Mouse (Mus musculus): ENCODE results near the gene Iqgap3.
A peak's percentile ranks its signal among the peaks of the same experiment; 100 is the strongest.

Iqgap3 gene

DNA sequence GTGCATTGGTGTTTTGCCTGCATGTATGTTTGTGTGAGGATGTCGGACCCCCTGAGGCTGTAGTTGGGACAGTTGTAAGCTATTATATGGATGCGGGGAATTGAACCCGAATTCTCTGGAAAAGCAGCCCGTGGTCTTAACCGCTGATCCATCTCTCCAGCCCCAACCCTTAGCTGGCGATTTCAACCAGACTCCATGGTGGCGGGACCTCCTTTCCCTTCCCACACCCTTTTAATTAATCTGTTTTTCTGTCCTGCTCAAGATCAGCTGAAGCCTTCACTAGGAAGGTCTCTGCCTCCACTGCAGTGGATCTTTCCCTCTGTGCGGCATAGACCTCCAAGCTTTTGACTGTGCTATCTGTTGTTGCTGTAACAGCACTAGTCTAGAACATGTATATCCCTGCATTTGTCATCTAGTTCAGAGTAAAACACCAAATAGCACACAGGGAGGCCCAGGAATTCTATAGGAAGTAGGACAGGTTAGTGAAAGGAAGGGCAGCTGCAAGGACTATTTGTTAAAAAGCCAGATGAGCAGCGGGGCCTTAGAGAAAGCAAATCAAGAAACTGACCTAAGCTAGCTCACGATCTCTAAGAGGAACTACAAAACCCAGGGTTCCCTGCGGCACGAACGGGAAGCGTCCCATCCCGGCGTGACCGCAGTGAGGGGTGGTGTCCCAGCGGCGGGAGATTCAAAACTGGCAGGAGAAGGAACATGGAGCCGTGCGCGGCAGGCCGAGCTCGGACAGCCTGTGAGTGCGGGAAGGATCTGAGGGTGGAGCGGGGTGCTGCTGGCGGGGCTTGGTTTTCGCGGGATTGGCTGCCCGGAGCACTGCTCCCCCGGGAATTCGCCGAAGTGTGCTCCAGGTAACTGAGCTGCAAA is at the start of gene Iqgap3:
Gene Iqgap3, plus strand, starts transcription at position 627 of the 879 bp plus-strand sequence.
- peak; percentile 92 for DNase-seq

DNA sequence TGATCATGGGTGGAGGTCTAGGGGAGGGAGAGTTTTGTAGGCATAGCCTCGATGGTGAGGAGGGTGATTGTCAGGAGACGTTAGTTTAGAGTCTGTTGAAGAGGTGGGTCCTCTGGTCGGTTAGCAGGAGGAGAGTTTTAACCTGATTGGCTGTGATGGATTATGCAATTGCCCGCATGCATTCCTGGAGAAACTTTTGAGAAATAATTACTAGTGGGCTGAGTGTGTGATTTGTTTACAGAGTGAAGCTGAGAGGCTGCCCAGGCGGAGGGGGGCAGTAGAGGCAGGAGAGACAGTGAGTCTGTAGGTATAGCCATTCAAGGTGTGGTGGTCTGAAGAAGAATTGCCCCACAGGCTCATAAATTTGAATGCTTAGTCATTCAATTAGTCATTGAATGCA is 48.3 kb upstream of the Iqgap3 start:
- DNase-seq: no peak

DNA sequence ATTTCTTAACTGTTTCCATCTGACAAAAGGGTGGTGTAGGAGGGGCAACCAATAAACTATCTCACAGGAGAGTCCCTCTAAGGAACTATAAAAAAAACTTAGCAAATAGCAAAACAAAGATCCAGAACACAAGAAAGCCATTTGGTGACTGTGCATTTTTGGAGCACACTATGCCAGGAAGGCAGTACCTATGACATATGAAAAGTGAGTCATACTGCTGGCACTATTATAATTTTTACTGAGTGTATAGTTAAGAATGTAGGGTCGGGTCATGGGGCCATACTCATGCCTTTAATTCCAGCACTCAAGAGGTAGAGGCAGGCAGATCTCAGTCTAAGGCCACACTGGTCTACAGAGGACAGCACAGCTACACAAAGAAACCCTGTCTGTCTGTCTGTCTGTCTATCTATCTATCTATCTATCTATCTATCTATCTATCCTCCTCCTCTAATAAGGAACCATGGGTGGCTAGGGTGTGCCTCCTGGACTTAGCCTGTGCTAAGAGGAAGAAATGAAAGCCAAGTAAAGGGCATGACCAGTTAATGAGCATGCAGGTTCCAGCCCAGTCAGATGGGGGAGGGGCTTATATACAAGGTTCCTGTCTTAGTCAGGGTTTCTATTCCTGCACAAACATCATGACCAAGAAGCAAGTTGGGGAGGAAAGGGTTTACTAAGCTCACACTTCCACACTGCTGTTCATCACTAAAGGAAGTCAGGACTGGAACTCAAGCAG is 46.0 kb upstream of the Iqgap3 start:
- DNase-seq: no peak

DNA sequence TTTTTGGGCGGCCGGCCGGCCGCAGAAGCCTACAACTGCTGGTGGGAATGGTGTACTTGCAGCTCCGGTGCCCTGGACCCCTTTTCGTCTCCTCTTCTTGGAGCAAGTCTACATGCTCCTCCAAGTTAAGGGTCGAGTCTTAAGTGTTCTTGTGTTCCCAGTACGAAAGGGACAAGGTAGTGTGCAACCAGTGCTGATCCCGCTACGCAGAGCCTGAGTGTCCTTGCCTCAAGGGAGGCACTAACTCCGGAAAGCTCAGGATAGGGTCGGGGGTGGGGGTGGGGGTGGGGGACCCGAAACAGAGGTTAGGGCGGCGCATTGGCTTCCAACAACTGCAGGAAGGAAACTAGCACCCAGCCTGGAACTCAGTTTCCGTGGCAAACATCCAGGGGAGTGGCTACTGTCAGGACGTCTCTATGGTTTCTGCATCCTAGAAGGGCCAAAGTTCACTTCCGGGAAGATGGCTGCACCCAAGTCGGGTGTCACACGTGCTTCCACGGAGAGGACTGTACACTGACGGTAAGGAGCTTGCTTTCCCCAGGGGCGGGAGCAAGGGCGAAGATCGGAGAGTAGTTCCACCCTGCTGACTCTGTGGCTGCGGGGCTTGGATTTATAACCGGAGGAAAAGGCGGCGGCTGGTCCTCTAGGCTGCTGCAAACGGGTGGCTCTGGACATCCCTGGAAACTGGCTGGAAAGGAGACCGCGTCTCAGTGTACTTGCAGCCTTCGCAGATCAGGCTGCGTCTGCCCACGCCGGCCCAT is 38.9 kb upstream of the Iqgap3 start, which contains the start of gene Gpatch4:
Gene Gpatch4, plus strand, starts transcription at position 448 of the 761 bp plus-strand sequence.
- peak; percentile 94 for DNase-seq

DNA sequence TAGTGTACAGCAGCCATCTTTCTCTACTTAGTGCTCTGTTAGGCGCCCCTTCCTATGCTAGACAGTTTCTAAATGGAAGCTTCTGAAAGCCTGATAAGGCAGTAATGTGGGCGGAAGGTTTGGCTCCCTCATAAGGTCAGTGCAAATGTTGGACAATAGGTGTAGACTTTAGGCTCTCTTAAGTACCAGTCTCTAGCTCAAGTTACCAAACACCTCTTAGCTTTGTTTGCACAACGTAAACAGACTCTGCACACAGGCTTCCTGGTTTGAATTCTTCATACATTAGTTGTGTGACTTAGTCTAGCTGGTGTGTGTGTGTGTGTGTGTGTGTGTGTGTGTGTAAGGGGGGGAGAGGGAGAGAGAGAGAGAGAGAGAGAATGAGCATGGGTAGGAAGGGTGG is 32.2 kb upstream of the Iqgap3 start:
- DNase-seq: no peak

DNA sequence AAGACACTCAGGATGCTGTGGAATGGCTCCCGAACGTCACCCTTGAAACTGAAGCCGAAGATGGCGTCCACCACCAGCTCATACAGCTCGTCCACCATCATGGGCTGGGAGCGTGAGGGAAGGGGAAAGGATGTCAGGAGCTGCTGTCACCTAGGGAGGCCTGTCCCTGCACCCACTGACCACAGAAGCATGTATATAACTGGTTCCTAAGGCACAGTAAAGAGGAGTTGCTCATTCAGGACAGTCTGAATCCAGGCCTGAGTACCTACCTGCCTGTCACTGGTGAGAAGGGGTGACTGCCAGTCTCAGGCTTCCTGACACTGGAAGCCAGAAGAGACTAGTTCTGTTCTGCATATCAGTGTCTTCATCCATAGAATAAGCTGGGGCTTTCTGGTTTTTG is 24.7 kb upstream of the Iqgap3 start:
- DNase-seq: no peak

DNA sequence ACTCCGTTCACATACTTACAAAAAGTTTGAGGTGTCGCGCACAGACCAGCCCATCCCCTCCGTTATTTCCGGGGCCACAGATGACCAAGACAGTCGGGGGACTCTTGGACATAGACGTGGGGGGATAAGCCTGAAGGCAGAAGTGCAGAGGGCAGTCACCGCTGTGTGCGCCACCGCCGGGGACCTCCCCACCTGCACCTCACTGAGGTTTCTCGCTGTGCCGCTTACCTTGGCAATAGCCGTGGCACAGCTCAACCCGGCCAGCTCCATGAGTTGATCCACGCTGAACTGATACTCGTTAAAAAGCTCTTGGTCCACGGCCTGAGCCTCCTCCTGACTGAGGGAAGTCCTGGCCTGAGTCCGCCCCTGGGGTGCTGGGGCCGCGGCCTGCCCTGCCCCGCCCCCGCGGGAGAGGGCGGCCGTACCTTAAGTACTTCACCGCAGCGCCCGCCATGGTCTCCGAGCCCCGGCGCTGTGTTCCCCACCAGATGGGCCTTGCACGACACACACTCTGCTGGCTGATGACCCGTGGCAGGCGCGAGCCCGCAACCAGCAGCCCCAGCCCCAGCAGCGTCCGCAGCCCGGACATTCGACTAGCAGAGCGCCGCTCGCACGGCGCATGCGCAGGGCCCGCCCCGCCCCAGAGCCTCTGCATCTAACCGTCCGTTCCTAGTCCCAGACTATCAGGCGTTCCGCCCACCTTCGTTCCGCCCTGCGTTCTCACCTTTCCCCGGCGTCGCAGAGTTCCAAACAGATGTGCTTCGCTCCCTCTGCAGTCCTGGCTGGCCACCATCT is 23.7 kb upstream of the Iqgap3 start, which contains the start of gene Naxe:
Gene Naxe, minus strand, starts transcription at position 594 of the 795 bp plus-strand sequence.
- DNase-seq: peak; percentile 92

DNA sequence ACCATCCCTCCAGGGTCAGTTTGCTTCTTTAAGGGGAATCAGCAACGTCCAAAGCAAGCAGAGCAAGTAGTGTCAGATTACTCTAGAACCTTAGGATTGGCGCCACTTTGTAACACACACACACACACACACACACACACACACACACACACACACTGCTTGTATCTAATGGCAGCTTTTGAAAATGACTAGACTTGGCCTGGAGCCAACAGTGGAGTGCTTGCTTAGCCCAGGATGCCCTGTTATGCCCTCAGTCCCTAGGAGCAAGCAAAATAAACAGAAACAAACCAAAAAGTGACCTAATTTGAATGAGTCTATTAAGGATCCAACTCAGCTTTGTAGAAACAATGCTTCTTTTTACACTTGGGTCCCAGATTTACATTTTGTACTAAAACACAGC is 13.4 kb upstream of the Iqgap3 start:
- DNase-seq: peak; percentile 13

DNA sequence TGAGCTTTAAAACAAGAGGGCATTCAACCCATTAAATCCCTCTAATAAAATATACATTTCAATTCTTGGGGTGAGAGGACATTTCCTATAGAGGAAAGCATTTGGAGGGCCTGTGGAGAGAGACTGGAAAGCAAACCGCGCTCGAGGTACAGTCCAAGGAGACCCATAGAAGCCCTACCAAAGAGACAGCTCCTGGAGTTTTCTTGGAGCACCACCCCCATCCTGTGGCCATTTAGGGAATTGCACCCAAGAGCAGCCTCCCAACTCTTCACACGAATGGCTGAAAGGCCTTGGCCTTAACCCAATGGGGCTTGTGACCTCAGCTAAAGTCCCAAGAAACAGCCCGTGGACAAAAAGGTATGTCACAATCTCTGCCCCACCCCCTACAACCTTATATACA is 10.0 kb upstream of the Iqgap3 start:
- DNase-seq: peak; percentile 89

DNA sequence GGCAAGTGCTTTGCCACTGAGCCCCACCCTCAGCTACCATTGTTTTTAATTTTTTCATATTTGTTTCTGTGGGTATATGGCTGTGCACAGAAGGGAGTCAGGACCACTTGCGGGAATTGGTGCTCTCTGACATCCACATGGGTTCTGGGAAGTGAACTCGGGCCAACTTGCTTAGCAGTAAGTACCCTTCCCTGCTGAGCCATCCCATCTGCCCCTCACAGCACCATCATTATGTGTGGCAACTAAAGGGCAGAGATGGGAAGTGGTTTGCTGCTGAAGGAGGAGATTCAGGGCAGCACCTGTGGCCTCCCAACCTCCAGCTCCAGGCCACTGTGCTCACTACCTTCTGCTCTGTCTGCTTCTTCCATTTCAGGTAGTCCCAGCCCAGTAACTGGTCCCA is 8.1 kb upstream of the Iqgap3 start:
- no peak for DNase-seq

DNA sequence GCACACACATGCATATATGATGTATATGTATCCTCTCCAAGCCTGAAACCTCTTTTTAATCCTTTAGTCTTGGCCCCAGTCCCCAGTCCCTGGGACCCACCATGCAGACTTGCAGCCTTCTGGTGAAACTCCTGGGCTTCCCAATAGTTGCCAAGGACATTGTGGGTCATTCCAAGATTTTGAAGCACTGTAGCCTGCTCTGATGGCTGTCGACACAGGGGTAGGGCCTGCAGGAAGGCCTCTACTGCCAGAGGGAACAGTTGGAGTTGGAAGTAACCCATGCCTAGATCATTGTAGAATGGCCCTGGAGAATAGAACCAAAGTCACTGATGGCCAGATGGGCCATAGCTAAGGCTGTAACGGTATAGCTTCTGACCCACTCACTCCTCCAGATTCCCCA is 7.4 kb upstream of the Iqgap3 start:
- no peak for DNase-seq

DNA sequence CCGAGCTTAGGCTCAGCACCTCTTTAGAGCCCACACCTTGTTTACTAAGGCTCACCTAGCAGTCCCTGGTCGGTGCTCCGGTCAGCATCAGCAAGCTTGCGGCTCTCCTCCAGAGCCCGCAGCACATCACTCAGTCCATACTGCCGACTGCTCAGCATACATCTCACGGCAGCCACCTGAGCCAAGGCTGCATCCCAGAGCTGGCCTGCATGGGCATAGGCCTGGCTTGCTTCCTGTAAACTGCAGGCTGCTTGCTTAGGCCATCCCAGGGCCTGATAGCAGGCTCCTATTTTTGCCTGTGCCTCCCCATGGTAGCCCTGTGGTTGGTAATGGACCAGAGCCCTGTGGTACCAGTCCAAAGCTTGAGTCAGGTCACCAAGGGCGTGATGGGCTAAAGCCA is 7.0 kb upstream of the Iqgap3 start:
- DNase-seq: no peak

DNA sequence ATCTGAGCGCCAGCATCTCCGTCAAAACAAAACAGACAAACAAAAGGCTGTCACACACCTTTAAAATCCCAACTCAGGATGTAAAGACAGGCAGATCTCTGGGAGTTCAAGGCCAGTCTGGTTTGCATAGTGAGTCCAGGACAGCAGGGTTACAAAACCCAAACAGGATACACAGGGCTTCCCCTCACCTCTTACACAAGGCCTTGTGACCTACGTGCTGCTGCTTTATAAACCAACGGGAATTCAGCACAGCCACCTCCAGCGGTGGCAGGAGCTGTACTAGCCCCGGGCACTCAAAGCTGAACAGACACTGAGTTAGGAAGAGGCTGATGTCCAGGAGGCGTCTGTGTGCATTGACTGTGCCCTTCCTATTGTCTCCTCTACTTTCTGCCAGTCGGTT is 4.3 kb upstream of the Iqgap3 start:
- DNase-seq: no peak

DNA sequence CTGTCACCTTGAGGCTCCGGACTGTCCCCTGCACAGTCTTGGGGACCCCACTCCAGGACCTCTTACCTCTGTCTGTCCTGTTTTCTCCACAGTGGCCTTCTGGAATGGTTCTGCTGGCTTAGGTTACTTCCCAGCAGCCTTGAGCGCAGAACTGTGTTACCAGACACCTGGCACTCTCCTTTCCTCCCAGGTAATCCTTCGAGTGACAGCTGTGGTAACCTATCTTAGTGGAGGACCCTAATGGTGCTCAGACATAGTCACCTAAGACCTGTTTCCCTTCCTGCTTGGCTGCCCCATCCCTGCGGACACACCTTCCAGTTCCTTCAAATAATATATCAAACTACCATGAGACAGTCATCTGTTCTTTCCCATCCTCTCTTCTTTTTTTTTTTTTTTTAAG is 3.6 kb upstream of the Iqgap3 start, which contains the start of gene Ttc24:
Gene Ttc24, minus strand, starts transcription at position 101 of the 400 bp plus-strand sequence.
- no peak for DNase-seq

DNA sequence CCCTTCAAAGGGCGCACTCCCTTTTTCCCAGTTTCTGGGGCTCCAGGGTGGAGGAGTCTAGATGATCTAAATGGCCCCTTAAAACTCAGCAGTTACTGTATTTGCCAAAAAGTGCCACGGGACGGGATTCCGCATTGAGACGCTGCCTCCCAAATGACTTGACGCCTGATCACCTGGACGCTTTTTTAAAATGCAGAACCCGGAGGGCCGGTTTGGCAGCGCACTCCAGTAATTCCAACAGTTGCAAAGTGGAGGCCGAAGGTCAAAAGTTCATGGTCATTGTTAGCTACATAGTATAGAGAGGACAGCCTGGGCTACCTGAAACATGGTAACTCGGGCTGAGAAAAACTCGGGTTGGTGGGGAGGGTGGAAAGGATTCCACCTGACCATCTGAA is 450 bp downstream of the Iqgap3 start:
- DNase-seq: no peak

DNA sequence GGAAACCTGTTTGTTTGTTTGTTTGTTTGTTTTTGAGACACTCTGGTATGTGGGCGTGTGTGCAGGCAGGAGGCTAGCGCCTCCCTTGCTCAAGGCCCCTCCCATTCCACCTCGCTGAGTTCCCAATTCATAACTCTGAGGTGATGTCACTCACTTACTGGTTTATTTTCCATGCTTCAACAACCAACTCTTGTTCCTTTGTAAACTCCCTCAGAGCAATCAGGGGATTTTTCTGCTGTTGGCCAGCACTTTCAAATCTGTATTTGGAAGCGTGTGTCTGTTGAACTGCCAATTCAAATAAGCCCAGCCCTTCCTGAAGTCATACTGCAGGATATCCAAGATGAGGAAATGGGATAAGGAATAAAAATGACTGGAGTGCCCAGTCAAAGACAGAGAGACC is 892 bp downstream of the Iqgap3 start:
- DNase-seq: no peak

DNA sequence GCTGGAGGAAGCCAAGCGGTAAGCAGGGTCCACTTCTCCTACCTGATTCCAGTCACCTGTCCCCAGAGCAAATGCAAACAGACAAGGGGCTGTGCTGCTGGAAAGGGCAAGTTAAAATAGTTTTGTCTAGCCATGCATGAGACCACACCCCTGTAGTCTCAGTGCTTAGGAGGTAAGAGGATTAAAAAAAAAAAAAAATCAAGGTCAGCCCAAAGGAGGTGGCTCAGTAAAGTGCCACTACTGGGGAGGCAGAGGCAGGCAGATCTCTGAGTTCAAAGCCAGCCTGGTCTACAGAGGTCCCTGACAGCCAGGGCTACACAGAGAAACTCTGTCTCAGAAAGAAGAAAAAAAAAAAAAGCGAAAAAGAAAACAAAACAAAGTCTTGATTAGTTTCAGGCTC is 2.2 kb downstream of the Iqgap3 start:
- no peak for DNase-seq

DNA sequence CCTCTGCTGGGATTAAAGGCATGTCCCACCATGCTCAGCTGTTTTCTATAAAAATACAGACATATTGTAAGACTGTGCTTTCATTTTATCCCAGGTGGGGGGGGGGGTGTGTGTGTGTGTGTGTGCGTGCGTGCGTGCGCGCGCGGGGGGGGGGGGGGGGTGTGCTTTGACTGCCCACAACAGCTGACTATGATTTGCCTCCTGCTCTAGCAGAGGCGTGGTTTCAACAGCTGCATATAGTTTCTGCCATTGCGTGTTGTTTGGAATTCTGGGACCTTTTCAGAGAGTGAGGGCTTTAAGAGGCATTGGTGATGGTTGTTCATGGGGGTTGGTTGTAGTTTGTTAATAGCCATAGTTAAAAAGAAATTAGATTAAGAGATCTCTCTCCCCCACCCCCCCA is 3.7 kb downstream of the Iqgap3 start:
- DNase-seq: no peak

DNA sequence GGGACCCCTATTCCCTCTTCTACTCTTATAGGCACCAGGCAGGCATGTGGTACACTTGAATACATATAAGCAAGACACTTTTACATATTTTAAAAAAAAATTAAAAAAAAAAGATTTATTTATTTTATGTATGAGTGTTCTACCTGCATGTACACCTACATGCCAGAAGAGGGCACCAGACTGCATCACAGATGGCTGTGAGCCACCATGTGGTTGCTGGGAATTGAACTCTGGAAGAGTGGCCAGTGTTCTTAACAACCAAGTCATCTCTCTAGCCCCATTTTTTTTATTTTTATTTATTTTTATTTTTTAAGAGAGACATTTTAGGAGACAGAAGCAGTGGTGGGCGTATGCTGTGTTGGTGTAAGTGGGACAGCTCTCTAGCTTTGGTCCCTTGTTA is 5.9 kb downstream of the Iqgap3 start:
- DNase-seq: peak; percentile 43

DNA sequence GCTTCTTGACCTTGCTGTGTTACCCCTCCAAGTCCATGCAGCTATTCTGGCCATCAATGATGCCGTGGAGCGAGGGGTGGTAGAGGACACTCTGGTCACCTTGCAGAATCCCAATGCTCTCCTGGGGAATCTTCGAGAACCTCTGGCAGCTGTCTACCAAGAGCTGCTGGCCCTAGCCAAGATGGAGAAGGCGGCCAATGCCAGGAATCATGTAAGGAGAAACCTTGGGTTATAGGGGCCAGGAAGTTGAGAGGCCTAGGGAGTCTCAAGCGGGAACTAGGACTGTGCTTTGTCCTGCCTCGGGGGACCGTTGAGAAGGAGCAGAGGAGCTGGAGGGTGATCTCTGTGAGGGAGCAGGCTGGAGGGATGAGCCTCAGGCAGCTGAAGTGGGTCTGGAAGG is 8.3 kb downstream of the Iqgap3 start:
- no peak for DNase-seq

DNA sequence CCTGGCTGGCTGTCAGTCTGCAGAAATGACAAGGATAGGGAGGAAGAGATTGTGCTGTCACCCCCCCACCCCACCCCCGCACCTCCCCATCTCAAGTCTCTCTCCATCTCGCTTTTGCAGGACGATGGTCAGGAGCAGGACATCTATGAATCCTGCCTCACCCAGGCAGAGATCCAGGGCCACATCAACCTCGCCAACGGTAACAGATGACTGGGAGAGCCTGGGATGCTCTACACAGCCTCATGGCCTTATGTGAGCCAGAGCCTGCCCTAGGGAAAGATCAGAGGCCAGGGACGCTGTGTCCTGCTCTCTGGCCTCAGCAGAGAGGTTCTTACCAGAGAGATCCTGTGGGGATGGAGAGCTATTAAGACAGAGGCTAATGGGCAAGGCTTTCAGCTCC is 8.8 kb downstream of the Iqgap3 start:
- DNase-seq: no peak

DNA sequence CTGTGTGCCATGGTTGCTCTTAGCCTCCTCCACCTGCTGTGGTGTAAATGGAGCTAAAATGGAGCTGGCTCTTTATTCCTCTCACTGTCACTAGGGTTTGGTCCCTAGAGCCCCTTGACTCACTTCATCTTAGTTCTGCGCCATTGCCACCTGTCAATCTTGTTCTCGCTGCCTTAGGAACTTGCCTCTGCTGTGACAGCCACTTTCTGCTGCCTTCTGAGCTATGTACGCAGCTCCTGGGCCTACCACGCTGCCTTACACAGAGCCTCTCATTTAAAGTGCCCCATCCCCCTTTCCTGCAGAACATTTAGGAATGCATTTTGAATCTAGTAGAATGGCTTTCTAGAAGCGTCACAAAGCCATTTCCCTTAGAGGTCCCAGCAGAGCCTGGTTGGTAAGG is 12.4 kb downstream of the Iqgap3 start:
- DNase-seq: no peak

Data from kidney, postnatal 14 days (tissue).